Mouse (Mus musculus) testis, adult 2 months (tissue): ENCODE results near the gene Tmtc1.

Source experiments
- CTCF ChIP-seq: fragments of 200-500 bp; IDR thresholded peaks from 2 replicates; pipeline ENCODE4 v1.5.1; 2012; ENCODE audit warnings: low read depth, mild to moderate bottlenecking, inconsistent platforms, low read length, moderate library complexity; ENCODE audit not compliant: control insufficient read depth, insufficient read depth, insufficient replicate concordance
- POLR2A ChIP-seq: fragments of 200-500 bp; IDR thresholded peaks from 2 replicates; pipeline ENCODE4 v1.6.1; 2012; ENCODE audit warnings: low read depth, mild to moderate bottlenecking, inconsistent platforms, low read length, moderate library complexity; ENCODE audit not compliant: control insufficient read depth

GRCm38 (mm10) chr6:148296418-148296817, 147.8 kb downstream of the Tmtc1 start:
- TF ChIP-seq CTCF = no peak
- no peak for TF ChIP-seq POLR2A
